Mouse (Mus musculus) Patski (cell line): ENCODE measurements at regions not wholly inside any gene's neighbourhood (a gene's known extent, or its start where the extent isn't known, plus 50 kb on each side); places are given as distances from the start of the nearest gene placed in this dataset.
A peak's percentile ranks its signal among the peaks of the same experiment; 100 is the strongest.
"Not testable (repeated sequence)": the region's sequence is repeated elsewhere in the genome, so short reads cannot be mapped to it uniquely, and the experiment has no call there.

Experiments used
- ATAC-seq: fragments of 100-300 bp; one replicate; pipeline ENCODE4 v1.8.0; 2021
- CTCF ChIA-PET: fragments of 350-600 bp; sonication (Branson Sonifier 250); formaldehyde crosslinking; loops from one replicate; lab custom pipeline; 2022; ENCODE audit warnings: inconsistent platforms; lab: Charles Lee
- POLR2A ChIA-PET: fragments of 350-600 bp; sonication (Branson Sonifier 250); formaldehyde crosslinking; loops from one replicate; lab custom pipeline; 2022; ENCODE audit warnings: antibody characterized with exemption, inconsistent platforms; lab: Charles Lee
- DNase-seq: peaks from one replicate; pipeline ENCODE4 v3.0.0-alpha.2; 2011; ENCODE audit warnings: low read depth, low spot score
- H3K27me3 ChIP-seq: fragments of 371-371 bp; one replicate; pipeline ENCODE4 v1.5.1; 2021
- in situ Hi-C: fragments of 300-500 bp; cut with MboI; formaldehyde crosslinking; loops from 3 replicates; pipeline ENCODE4 v1.11.1; 2018; ENCODE audit warnings: low pct_unique_long_range_greater_than_20kb, mixed read lengths

DNA sequence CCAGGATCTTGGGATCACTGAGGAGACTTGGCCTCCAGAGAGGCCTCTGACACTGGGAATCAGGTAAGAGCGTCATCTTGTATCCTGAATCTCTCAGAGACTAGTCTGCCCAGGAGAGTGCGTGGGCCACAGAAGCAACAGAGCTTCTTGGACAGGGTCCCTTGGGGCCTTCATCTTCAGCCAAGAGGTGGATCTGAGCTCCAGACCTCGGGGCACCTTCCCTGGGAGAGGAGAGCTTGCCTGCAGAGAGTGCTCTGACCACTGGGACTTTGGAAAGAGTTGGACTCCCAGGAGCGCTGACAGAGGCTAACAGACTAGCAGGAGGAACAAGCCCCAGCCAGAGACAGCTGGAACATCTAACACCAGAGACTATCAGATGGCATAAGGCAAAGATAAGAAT lies 73.9 kb upstream of the Gm15319 start:
- POLR2A ChIA-PET, CTCF ChIA-PET, DNase-seq, ATAC-seq, H3K27me3 ChIP-seq, in situ Hi-C loops: not testable (repeated sequence)

- in situ Hi-C loops, POLR2A ChIA-PET, DNase-seq, ATAC-seq, H3K27me3 ChIP-seq, CTCF ChIA-PET: not testable (repeated sequence)
Measured at GRCm38 (mm10) chr8:20433236-20433635, 70.2 kb upstream of the Gm15319 start.

- in situ Hi-C loops, ATAC-seq, DNase-seq, POLR2A ChIA-PET, H3K27me3 ChIP-seq, CTCF ChIA-PET: not testable (repeated sequence)
Measured at GRCm38 (mm10) chr8:20429469-20429868, 66.5 kb upstream of the Gm15319 start.

DNA sequence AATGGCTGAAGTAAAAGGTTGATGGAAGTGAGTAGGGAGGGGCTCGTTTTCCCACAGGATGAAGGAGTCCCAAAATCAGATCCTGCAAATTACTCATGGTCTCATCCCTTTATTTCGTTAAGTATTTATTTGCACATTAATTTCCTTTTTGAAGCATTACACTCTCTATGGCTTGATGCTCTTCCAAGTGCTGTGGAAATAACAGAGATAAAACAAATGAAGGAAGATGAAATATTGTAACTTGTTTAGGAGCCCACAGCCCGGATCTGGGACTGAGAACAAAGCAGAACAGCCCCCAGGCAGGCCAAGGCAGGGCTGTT lies 61.9 kb upstream of the Gm15319 start:
- DNase-seq, CTCF ChIA-PET, POLR2A ChIA-PET, H3K27me3 ChIP-seq, ATAC-seq, in situ Hi-C loops: not testable (repeated sequence)

DNA sequence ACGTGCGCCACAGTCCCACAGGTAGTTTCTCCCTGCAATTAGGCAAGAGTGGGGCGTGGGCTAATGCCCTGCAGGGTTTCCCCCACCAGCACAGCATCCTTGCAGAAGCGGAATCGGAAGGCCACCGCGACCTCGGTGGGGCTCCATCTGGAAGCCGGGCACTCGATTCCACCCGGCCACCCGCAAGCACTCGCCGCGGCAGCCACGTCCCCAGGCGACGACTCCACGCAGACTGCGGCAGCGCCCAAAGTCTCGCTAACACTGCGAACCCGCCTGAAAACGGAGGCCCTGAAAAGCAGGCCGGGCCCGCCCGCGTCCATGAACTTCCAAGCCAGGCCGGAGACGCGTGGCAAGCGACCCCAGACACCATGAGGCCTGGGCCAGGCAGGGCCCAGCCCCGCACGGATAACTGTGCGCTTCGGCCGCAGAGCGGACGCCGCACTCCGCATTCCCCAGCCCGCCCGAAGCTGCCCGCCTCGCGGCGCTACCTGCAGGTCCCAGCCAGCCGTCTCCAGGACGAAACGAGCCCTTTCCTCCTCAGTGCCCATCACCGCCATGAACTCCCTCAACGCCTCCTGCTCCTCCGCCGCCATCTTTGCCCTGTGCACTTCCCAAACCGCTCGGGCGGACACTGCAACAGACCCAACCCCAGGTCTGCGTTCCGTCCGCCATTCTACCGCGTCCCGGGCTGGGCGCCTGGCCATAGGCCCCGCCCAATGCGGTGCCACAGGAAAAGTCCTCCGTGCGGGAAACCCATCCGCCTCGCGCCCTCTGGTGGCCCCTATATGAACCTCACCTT lies 61.3 kb upstream of the Gm15319 start:
- CTCF ChIA-PET, POLR2A ChIA-PET, H3K27me3 ChIP-seq, in situ Hi-C loops: not testable (repeated sequence)
- DNase-seq (peak; percentile 19), ATAC-seq (peak; percentile 98)

GRCm38 (mm10) chr8:20420807-20421206 lies 57.8 kb upstream of the Gm15319 start:
- CTCF ChIA-PET, in situ Hi-C loops, DNase-seq, H3K27me3 ChIP-seq, ATAC-seq, POLR2A ChIA-PET: not testable (repeated sequence)
